Mouse (Mus musculus) CH12.LX (cell line): ENCODE results near the gene Mb.

Experiments
- CTCF ChIP-seq, 2 experiments: IDR thresholded peaks in 1 of 2; conservative IDR thresholded peaks in 1 of 2; 2 replicates each; pipeline ENCODE4 v1.5.1; 2011 to 2012; ENCODE audit warnings: low read depth in 2 of 2, low read length in 2 of 2, improper control_type of control experiment in 1 of 2, inconsistent platforms in 1 of 2, mild to moderate bottlenecking in 1 of 2, moderate library complexity in 1 of 2
- EP300 ChIP-seq: IDR thresholded peaks from 2 replicates; pipeline ENCODE4 v1.6.1; 2011; ENCODE audit warnings: low read length, improper control_type of control experiment
- MAX ChIP-seq: IDR thresholded peaks from 2 replicates; pipeline ENCODE4 v1.6.1; 2011; ENCODE audit warnings: low read length, improper control_type of control experiment
- MYC ChIP-seq: IDR thresholded peaks from 2 replicates; pipeline ENCODE4 v1.6.1; 2011; ENCODE audit warnings: low read depth, mild to moderate bottlenecking, improper control_type of control experiment, low read length
- POLR2A ChIP-seq: IDR thresholded peaks from 2 replicates; pipeline ENCODE4 v1.6.1; 2011; ENCODE audit warnings: low read depth, mild to moderate bottlenecking, improper control_type of control experiment, low read length
- SMC3 ChIP-seq: IDR thresholded peaks from 2 replicates; pipeline ENCODE4 v1.6.1; 2011; ENCODE audit warnings: low read depth, low read length, improper control_type of control experiment
- ZC3H11A ChIP-seq: IDR thresholded peaks from 2 replicates; pipeline ENCODE4 v1.6.1; 2012; ENCODE audit warnings: low read depth, mild to moderate bottlenecking, inconsistent platforms, low read length, improper control_type of control experiment

- TF ChIP-seq ZC3H11A = no peak
- no peak for TF ChIP-seq MAX
- no peak for TF ChIP-seq CTCF (conservative IDR thresholded peaks at IDR 0.05 in 1 of 2, IDR thresholded peaks at IDR 0.05 in 1 of 2; ENCODE audit: low read depth in 2 of 2, low read length in 2 of 2)
- no peak for TF ChIP-seq POLR2A
- TF ChIP-seq MYC = no peak
- no peak for TF ChIP-seq SMC3
- TF ChIP-seq EP300 = no peak
Measured at GRCm38 (mm10) chr15:77037278-77038161, 12.9 kb downstream of the Mb start.
